Mouse (Mus musculus) layer of hippocampus, adult 8-10 months (tissue): ENCODE data around the gene Rpl36al. TPM values are rescaled to one million over a fixed set of nuclear protein-coding genes. Genes with fewer than 3 reads are reported as not detected.

Source experiments
- DNase-seq, 2 experiments: peaks; one replicate each; pipeline ENCODE4 v3.0.0; 2022; ENCODE audit warnings: low spot score in 2 of 2
- total RNA-seq, 4 experiments: library from RNA; stranded (reverse); gene quantifications; 2 replicates each; pipeline ENCODE4 v1.2.4; 2022

The Rpl36al gene
- total RNA-seq, result 100 to 1,000 TPM; 153 to 207 (median 179) TPM

DNA sequence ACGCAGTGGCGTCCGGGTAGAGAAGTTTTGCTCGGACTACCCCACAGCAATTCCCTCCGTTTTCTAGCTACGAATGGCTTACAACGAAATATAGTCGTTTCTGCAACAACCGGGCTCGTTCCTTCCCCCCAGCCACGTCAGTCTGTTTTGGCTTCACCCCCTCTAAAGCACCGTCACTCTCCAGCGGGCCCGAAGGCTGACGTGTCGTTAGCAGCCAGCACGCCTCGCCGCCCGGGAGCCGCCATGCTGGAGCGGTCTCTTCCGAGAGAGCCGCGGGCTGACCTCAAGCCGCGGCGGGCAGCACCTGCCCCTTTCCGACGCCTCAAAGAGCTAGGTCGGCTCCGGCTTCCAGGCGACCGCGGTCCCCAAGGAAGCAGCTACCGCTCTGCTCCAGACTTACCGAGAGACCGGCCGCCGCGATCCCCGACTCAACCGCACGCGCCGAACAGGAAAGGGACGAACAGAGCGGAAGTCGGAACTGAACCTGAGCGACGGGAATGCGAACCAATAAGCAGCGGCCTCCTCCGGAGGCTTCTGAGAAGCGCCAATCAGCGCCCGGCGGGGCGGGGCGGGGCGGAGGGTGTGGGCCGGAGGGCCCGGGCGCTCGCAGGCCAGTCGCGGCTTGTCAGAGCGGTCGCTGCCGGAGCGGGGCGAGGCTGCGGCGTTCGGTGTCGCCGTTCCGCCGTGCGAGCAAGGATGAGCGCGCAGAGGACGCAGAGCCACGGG is at the start of gene Rpl36al, which contains the start of gene Mgat2:
Rpl36al (minus strand) TSS at position 501 of the 726 bp plus-strand sequence.
Mgat2 (plus strand) TSS at position 575 of the 726 bp plus-strand sequence.
- peak; percentile 96 to 98 for DNase-seq

DNA sequence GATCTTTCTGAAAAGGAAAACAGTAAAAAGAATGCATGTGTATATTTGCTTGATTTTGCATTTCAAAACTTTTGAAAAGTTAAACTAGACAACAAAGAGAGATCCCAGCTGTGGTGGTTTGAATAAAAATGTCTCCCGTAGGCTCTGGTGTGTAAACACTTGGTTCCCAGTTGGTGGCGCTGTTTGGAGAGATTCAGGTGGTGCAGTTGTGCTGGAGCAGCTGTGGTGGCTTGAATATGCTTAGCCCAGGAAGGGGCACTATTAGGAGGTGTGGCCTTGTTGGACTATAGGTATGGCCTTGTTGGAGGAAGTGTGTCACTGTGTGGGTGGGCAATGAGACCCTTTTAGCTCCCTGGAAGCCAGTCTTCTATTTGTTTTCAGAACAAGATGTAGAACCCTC is 45.4 kb upstream of the Rpl36al start:
- DNase-seq, result no peak

DNA sequence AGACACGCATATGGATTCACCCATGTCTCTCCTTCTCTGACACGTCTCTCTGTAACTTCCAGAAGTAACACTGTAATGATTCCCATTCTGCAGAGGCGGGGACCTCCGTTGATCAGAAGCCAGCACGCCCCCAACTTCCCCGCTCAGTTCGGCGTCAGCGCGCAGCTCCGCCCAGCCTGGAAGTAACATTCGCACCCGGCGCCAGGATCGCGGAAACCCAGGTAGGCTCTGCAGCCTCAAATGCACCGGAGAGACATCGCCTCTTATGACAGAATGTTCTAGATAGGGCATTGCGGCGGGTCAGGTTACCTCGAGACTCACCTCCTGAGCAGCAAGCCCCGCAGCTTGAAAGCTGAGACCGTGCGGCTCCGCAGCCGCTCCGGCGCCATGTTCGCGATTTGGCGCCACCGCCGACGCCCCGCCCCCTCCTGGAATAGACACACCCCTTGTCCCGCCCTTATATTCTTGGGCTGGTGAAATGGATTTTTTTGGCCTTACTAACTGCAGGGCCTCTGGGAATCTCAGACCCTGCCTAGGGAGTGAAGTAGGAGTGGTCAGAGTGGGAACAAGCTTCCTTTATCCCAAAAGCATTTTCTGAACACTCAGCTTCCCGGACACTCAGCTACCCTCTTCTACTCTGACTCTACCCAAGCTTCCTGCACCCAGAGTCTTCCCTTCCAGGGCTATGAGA is 44.0 kb upstream of the Rpl36al start, which contains the start of gene Pole2:
Pole2 (minus strand) TSS at position 420 of the 691 bp plus-strand sequence.
- peak; percentile 51 to 78 for DNase-seq

DNA sequence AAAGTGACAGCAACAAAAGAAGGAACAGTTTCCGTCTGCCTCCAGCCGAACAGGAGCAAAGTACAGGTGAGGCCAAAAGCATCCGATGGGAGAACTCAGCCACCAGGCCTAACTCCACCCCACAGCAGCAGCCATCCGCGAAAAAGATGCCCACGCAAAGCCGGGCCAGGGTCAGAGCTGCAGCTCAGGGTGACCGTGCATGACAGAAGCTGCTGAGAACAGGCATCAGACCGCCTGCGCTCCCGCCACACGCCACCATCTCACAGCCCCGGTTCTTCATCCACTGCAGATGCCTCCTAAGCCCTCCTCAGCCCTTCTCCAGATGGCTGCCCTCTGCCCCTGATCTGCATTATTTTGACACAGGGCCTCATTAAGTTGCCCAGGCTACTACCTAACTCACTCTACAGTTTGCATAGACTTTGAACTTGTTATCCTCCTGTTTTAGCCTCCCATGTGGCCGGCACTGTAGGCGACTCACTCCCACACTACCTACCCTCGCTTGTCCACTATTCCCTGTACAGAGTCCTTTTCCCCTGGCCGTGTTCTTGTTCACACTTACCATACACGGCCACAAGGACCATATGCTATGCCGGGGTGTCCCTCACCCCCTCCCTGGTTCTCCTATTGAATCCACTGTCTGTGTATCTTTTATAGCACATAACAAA is 36.9 kb upstream of the Rpl36al start:
- no peak for DNase-seq

DNA sequence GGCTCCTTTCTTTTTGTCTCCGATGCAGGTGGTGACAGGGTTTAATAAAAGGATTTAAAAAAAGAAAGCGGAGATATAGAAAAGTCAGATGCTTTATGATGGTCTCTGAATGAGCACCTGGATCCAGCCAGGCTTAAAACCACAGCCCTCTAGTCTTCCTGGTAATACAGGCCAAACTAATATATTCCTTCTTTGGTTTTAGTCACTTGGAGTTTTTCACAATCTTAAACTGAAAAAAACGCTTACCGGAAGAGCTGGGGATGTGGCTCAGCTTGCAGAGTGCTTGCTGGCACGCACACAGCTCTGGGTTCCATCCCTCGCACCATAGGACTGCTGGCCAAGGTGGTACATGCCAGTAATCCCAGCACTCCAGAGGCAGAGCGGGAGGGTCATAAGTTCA is 32.7 kb upstream of the Rpl36al start:
- no peak for DNase-seq

DNA sequence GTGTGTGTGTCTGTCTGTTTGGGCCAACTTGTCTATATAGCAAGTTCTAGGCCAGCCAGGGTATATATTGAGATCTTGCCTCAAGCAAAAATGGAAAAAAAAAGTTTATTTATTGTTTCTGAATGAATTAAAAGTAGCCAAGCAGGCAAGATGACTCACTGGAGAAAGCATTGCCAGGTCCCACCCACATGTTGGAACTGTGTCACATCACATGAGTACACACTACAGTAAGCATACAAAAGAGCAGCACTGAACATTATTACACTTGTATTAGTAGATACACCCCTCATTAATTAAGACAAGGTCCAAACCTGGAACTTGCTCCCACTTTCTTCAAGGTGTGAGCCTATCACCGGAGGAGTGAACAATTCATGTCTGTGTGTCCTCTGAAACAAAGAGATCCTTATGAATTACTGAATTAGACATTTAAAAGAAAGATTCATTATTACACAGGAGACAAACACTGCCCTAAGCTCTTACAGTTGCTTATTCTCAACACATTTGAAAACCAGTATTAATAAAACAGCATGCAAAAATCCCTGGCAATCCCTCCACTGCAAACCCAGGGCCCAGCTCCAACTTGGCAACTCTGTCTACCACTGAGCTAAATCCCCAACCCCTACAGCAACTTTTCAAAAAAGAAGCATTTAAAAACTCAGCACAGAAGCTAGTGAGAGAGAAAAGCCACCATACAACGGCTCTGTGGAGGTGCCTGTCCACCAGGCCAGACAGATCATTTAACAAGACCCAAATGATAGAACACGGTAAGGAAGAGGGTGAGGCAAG is 31.3 kb upstream of the Rpl36al start:
- peak; percentile 65 to 77 for DNase-seq

DNA sequence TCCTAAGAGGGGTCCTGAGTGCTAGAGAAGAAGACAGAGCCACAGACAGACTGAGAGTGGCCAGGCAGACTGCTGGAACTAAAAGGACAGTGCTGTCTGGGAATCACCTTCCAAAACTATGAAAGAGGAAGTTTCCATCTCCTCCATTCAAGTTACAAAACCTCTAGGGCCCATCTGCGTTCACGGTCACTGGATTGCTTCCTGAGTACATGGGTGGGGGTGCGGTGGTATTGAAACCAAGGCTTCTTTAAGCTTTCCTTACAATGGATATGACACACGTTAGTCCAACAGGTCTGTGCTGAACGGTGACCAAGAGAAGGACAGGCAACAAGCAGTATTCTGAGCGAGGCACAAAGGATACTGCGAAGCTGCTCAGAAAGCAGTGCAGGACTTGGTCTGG is 30.5 kb upstream of the Rpl36al start:
- DNase-seq, result no peak

DNA sequence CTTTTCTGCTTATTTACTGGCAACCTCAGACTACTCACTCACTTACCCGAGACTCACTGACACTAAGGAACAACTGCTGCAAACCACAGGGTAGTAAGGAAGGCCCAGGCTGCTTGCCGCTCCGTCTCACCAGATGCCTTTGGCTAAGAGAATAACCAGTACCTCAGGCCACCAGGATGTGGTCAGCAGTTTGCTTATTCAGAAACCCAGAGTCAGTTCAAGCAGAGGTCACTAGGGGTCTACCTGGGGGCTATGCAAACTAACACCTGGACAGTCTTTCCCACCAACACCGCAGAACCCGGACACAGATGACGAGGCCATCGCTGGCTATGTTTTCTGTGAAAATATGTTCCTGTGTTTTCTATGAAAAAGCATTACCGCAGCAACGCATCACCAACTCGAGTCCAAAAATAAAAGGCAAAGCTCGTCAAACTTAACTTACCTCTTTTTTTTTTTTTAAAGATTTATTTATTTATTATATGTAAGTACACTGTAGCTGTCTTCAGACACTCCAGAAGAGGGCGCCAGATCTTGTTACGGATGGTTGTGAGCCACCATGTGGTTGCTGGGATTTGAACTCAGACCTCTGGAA is 29.4 kb upstream of the Rpl36al start:
- DNase-seq, result no peak

DNA sequence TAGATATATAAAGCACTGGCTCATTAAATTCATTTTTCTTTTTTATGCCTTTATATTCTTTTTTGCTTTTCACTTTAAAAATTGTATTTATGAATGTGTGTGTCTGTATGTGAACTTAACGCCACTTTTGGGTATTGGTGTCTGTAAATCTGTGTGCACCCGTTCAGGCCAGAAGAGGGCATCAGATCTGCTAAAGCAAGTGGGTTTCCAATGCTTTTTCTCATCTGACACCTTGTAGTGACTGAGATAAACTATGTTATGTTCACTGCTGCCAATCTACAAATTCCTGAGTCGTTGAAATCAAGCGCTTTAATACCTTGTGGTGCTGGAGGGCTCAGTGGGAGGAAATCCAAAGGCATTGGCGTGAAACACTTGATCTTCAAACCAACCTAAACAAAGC is 27.2 kb upstream of the Rpl36al start:
- no peak for DNase-seq

DNA sequence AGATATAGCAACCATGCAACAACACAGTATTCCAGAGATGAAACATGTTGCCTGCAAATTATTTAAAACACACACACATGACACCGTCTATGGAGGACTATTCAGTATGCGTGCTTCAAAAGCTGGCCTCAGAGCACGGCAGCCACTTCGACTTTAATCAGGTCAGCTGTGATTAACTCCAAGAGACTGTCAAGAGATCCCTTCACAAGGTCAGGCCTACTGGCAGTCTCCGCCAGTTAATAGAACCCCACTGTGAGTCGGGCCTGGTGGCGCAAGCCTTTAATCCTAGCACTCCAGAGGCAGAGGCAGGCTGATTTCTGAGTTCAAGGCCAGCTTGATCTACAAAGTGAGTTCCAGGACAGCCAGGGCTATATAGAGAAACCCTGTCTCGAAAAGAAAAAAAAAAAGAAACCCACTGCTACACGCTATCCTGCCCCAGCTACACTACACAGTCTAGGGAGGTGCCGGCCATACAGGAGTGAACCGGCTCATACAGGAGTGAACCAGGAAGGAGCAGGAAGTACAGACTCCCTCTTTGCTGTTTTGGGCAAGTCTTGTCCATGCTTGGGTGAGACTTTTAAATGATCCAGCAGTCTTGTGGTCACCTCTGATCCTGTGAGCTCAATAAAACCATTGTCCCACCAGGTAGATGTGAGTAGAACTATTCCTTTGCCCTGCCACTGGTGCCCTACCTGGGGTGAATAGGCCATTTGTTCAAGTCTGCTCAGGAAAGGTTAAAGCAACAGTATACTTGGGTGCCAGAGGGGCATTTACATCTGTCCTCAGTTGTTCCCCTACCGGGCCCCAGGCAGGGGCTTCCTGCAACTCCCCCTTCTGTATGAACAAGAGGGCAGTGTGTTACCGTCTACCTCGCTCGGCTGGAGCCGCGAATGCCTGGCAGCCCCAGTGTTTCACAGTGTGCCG is 26.4 kb upstream of the Rpl36al start:
- no peak for DNase-seq

DNA sequence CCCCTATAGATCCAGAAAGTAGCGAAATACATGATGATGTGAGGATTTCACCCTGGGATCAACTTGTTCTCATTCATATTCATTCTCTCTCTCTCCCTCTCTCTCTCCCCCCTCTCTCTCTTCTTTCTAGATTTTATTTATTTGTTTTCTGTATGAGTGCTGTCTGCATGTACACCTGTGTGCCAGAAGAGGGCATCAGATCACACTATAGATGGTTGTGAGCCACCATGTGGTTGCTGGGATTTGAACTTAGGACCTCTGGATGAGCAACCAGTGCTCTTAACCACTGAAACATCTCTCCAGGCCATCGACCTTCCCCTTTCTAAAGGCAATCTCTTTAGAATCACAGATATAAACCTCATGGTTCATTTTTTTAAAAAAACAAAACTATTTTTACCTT is 24.6 kb upstream of the Rpl36al start:
- no peak for DNase-seq

DNA sequence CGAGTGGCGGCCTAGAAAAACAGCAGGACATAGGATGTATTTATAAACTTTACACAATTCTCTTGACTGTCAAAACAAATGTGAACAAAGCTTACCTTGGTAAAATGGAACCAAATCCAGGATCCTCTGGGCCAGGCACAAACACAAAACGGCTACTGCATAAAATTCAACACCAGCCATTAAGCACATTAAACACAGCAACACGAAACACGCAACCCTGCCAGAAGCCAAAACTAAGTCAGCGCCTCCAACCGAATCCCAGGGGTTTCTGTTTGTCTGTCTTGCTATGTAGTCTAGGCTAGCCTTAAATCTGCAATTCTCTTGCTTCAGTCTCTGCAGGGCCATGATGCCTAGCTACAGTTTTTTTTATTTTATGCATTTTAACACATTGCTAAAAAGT is 24.0 kb upstream of the Rpl36al start:
- no peak for DNase-seq

DNA sequence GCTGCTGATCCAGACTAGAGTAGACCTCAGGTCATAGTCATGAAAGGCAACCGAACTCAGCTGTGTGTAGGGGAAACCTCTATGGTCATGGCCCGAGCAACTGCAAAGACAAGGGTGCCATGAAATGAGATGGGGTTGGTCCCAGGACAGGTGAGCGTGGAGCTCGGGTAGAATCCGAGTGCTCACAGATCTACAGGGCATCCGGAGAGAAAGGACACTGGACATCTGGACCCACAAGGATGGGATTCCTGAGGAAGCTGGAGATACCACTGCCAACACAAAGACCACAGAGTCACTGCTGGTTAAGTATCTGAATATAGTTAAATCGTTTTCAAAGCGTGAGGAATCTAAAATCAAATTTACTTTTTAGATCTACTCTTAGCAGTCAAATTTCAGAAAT is 23.5 kb upstream of the Rpl36al start:
- no peak for DNase-seq

DNA sequence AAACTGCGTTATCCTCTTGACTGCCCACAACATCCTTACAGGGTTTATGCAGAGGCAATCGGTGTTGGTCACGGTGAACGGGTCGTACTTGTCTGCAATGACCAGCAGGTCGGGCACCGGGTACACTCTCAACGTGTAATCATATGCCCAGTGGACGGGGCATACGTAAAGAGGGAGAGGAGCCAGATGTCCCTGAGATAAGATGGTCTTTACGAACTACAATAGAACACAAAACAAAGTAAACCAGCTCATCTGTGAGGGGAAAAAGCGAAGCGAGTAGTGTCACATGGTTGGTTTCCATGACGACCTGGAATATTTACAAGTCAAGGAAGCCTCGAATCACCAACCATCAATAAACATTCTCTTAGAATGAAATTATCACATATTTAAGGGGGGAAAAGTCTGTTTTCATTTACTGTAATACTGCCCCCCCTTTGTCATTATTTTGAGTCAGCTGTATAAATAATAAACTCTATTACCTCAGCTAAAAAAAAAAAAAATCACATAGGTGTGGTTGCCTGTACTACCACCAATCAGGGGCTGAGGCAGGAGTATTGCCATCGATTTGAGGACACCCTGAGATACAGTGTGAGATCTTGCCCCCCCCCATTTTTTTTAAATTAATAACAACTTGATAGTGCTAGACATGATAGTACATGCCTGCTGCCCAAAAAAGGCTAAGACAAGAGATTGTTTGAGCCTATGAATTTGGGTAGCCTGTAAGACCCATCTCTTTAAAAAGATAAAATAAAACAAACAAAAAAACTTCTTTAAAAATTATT is 20.4 kb upstream of the Rpl36al start, which contains the start of gene Gm49384:
Gm49384 (minus strand) TSS at position 216 of the 782 bp plus-strand sequence.
- DNase-seq, result no peak

DNA sequence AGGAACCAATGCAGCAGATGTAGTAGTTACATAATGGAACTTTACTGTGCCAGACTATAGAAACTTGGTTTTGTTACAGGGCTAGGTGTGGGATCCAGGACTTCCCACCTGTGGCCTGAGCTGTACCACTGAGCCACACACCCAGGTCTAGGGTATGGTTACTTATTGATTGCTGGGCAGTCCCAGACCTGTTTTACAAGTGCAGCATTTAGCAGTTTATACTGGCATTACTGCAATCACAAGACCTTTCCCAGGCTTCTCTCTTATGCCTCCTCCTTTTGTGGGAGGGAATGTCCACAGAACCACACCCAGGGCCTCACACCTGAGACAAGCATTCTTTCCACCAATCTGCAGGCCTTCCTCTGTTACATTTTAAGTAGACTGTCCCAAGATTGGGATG is 15.1 kb upstream of the Rpl36al start:
- no peak for DNase-seq

DNA sequence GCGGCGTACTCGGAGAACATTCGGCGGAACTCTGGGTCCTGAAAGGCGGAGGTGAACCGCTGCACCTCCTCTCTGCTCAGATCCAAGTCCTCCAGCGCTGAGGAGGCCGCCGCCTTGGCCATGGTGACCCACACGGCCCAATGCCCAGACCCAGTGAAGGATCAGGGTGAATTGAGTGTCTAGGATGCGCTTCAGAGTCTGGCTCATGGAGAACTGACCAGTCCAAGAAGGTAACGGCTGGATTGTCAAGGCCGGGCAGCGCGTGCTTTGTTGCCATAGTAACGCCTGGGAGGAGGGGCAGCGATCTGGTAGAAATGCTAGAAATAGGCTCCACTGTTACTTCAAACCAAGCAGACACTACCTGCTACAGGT is 14.3 kb upstream of the Rpl36al start, which contains the start of gene Dnaaf2:
Dnaaf2 (minus strand) TSS at position 266 of the 372 bp plus-strand sequence.
- DNase-seq, result peak; percentile 49 to 54

DNA sequence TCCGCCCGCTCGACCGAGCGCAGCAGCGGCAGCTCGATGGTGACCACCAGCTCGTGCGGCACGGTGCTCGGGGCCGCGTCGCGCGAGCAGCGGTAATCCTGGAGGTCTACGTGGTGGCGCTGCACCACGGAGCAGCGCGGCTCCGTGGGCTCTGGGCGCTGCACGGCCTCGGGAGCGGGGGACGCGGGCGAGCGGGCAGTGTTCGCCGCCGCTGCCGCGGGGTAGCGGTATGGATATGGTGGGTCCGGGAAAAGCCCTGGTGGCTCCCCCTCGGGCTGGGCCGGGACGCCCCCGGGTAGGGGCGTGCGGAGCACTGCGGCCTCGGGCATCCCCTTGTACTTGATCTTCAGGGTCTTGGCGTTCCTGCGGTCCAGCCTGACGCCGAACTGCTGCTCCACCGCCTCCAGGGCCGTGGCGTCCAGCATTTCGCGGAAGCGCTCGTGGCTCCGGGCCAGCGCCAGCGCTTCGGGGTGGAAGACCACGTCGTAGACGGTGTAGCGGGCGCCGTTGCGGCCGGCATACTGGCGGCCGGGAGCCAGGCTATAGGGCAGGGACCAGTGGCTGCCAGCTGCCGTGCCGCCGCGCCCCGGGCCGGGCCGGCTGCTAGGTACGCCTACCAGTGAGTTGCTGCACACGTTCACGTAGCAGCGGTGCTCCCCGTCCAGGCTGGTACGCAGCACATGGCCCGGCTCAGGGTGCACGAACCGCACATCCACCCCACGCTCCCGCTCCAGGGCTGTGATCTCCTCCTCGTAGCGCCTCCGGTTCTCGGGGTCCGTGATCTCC is 13.7 kb upstream of the Rpl36al start:
- DNase-seq, result no peak
